Comparison of ENCODE assay signal across 13 mouse cellular contexts in genomic region chr7:143944421-143944980, GRCm38 (mm10). TPM values are rescaled to one million over a fixed set of nuclear protein-coding genes. Genes with fewer than 3 reads are reported as not detected.
DNase-seq lines count a peak whose midpoint lies in the region; ATAC-seq lines count a peak whose summit lies in the region.
"Had no signal": no experiment of that assay in that cellular context is flagged by ENCODE, and none has a peak within 500 bp of the region (broad histone marks: within the 10 kb centered on the region; RNA-seq: fewer than 3 reads in every experiment).

No protein-coding gene starts in this region.

- peak; percentile 1 for DNase-seq in cerebellum, adult 9-11 months
- DNase-seq in left cerebral cortex, postnatal 25 days (ENCODE audit: low spot score in 2 of 2): peak; percentile 6 to 19
- DNase-seq in left cerebral cortex, postnatal 10 days (ENCODE audit: extremely low spot score in 1 of 2, low spot score in 2 of 2): no peak
- DNase-seq in urinary bladder, postnatal 14 days (ENCODE audit: low spot score): peak; percentile 21
- DNase-seq in urinary bladder, adult 18-20 months (ENCODE audit: low spot score in 2 of 2): no peak
- DNase-seq in gastrocnemius, adult 18-20 months (ENCODE audit: low spot score): no peak
- DNase-seq in heart, adult 11 months: no peak
- DNase-seq: kidney, postnatal 14 days; liver, postnatal 0 days had no signal

- no peak for ATAC-seq in cerebellum, adult (ENCODE audit: insufficient number of reproducible peaks, low FRiP score, low TSS enrichment)
- ATAC-seq: activated CD4-positive, CD25-positive, alpha-beta regulatory T cell, adult 4 months; liver, postnatal 0 days had no signal

- intact Hi-C loops in left cerebral cortex, postnatal 25 days (cut with DNase I): no loop called here
- intact Hi-C loops in left cerebral cortex, postnatal 10 days (cut with DNase I): no loop called here

RNA-seq across cellular contexts. Expression of gene Shank2, which starts 57.2 kb away (rescaled TPM):
- 100 to 1,000 TPM; 148 to 167 TPM for total RNA-seq in left cerebral cortex, postnatal 25 days (2021)
- 100 to 1,000 TPM; 162 to 172 TPM for total RNA-seq in left cerebral cortex, postnatal 10 days (2021)
- total RNA-seq in gastrocnemius, adult 18-20 months (2021): under 1 TPM; 0.11 to 0.12 TPM
- total RNA-seq: megakaryocyte progenitor cell, adult 5-6 weeks; MEL had no signal

Comparison
In these comparisons a context has a peak if more than half of its experiments do, and no peak if none do; other contexts are left out.
1. DNase-seq: peak in cerebellum, adult 9-11 months (single experiment), left cerebral cortex, postnatal 25 days (2 of 2) and urinary bladder, postnatal 14 days (single experiment); none in left cerebral cortex, postnatal 10 days (0 of 2), urinary bladder, adult 18-20 months (0 of 2), gastrocnemius, adult 18-20 months (single experiment) and heart, adult 11 months (single experiment).
2. RNA of gene Shank2, which starts 57.2 kb away (total RNA-seq): 162 to 172 TPM in left cerebral cortex, postnatal 10 days and 148 to 167 TPM in left cerebral cortex, postnatal 25 days; 0.11 to 0.12 TPM in gastrocnemius, adult 18-20 months; every median in the first group is over 100 times any median in the second.